ENCODE assay signal across 16 mouse cellular contexts in the genomic region with DNA sequence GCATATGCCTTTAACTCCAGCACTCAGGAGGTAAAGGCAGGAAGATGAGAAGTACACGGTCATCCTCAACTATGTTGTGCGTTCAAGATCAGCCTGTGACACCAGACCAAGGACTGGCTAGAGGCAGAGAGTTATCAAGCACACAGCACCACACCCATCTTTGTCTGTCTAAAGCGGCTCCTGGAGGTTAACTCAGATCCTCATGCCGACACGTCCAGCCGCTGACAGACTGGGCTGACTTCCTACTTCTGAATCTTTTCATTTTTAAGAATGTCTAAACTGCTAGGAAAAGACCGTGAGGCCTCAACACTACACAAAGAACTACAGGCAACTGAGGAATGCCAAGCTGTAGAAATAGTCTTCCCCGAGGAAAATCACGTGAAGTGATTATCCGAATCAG.
"Had no signal": no experiment of that assay in that cellular context is flagged by ENCODE, and none has a peak within 500 bp of the region (broad histone marks: within the 10 kb centered on the region; RNA-seq: fewer than 3 reads in every experiment).

No protein-coding gene starts in this region.

- H3K4me1 ChIP-seq: neural tube, embryonic 12.5 days; stomach, embryonic 15.5 days had no signal

- H3K4me3 ChIP-seq: neural tube, embryonic 12.5 days; neural tube, embryonic 13.5 days; neural tube, embryonic 15.5 days; stomach, embryonic 15.5 days had no signal

- H3K27me3 ChIP-seq: stomach, embryonic 15.5 days had no signal

- DNase-seq: retina, postnatal 1 day; right cerebral cortex, adult 18-20 months; right cerebral cortex, postnatal 14 days; right cerebral cortex, postnatal 25 days; right cerebral cortex, postnatal 4 days; thymus, adult 18-20 months; thymus, adult 2 months; thymus, postnatal 14 days; thymus, postnatal 25 days; thymus, postnatal 36 days; thymus, postnatal 4 days had no signal

- H3K4me2 ChIP-seq: neural tube, embryonic 12.5 days; neural tube, embryonic 13.5 days; neural tube, embryonic 15.5 days; stomach, embryonic 15.5 days had no signal

- H3K36me3 ChIP-seq: neural tube, embryonic 12.5 days; neural tube, embryonic 13.5 days; neural tube, embryonic 15.5 days; stomach, embryonic 15.5 days had no signal

- H3K27ac ChIP-seq: neural tube, embryonic 12.5 days; neural tube, embryonic 13.5 days; neural tube, embryonic 15.5 days; stomach, embryonic 15.5 days; stomach, postnatal 0 days had no signal

- H3K9me3 ChIP-seq: neural tube, embryonic 12.5 days; neural tube, embryonic 13.5 days; neural tube, embryonic 15.5 days; stomach, embryonic 15.5 days had no signal

- H3K9ac ChIP-seq: neural tube, embryonic 12.5 days; neural tube, embryonic 13.5 days; neural tube, embryonic 15.5 days; stomach, embryonic 15.5 days had no signal
